In genomic region chr19:3814461-3814860, GRCm38 (mm10) we compare ENCODE assay signal across 15 mouse cellular contexts. TPM values are rescaled to one million over a fixed set of nuclear protein-coding genes. Genes with fewer than 3 reads are reported as not detected.
DNase-seq lines count a peak whose midpoint lies in the region; ATAC-seq lines count a peak whose summit lies in the region.
"Had no signal": no experiment of that assay in that cellular context is flagged by ENCODE, and none has a peak within 500 bp of the region (broad histone marks: within the 10 kb centered on the region; RNA-seq: fewer than 3 reads in every experiment).

No protein-coding gene starts in this region.

- H3K27ac ChIP-seq in heart, embryonic 15.5 days: no peak overlapping the region
- H3K27ac ChIP-seq in forebrain, embryonic 10.5 days: no peak overlapping the region

- peaks cover 36% of the 10 kb centered on the region for H3K36me3 ChIP-seq in heart, embryonic 15.5 days
- H3K36me3 ChIP-seq in forebrain, embryonic 10.5 days (replicated peaks): peaks cover 72% of the 10 kb centered on the region

- H3K4me3 ChIP-seq in heart, embryonic 15.5 days: no peak overlapping the region
- no peak overlapping the region for H3K4me3 ChIP-seq in forebrain, embryonic 10.5 days

- H3K4me2 ChIP-seq in heart, embryonic 15.5 days: no peak overlapping the region
- H3K4me2 ChIP-seq: midbrain, embryonic 11.5 days had no signal

- DNase-seq in gastrocnemius, postnatal 25 days: peak; percentile 15
- DNase-seq in gastrocnemius, postnatal 10 days: no peak
- DNase-seq in urinary bladder, postnatal 14 days (ENCODE audit: low spot score): peak; percentile 43
- DNase-seq in urinary bladder, postnatal 25 days (ENCODE audit: low spot score): no peak
- DNase-seq in forebrain, embryonic 10.5 days (ENCODE audit: extremely low spot score, low spot score): no peak
- no peak for DNase-seq in layer of hippocampus, postnatal 14 days (ENCODE audit: low spot score in 2 of 2)
- DNase-seq: lung, adult 2 months; retina, postnatal 1 day; thymus, postnatal 36 days had no signal

- 0 out of 2 replicates have a peak, but pooled peaks have one; percentile 47 for ATAC-seq in heart, embryonic 15.5 days (replicated peaks; ENCODE audit: insufficient number of reproducible peaks, insufficient read depth, low FRiP score, low read depth)
- no peak for ATAC-seq in frontal cortex, adult (ENCODE audit: low TSS enrichment)
- ATAC-seq: CD4-positive, CD25-positive, alpha-beta regulatory T cell, adult 4 months; intestine, embryonic 16.5 days; Patski had no signal

- H3K9me3 ChIP-seq in heart, embryonic 15.5 days (replicated peaks): no peaks in the 10 kb centered on the region
- no peaks in the 10 kb centered on the region for H3K9me3 ChIP-seq in forebrain, embryonic 10.5 days

- H3K27me3 ChIP-seq in heart, embryonic 15.5 days: no peaks in the 10 kb centered on the region
- no peaks in the 10 kb centered on the region for H3K27me3 ChIP-seq in forebrain, embryonic 10.5 days (ENCODE audit: poor library complexity, severe bottlenecking)
- H3K27me3 ChIP-seq: Patski had no signal

- 67% methylated on average over 10 of the region's 10 CpGs for WGBS in heart, embryonic 15.5 days
- WGBS in forebrain, embryonic 10.5 days: 94% methylated on average over 10 of the region's 10 CpGs

- no peak overlapping the region for H3K9ac ChIP-seq in heart, embryonic 15.5 days

- H3K4me1 ChIP-seq in heart, embryonic 15.5 days (replicated peaks): peaks cover 8% of the 10 kb centered on the region; the same call in 1 of the 2 replicates
- H3K4me1 ChIP-seq in forebrain, embryonic 10.5 days: no peaks in the 10 kb centered on the region

RNA-seq across cellular contexts. Expression of gene Chka, which starts 37.1 kb away (rescaled TPM):
- 1 to 10 TPM; 1.8 to 2.3 TPM for total RNA-seq in gastrocnemius, postnatal 25 days (2021)
- total RNA-seq in gastrocnemius, postnatal 10 days (2021): 1 to 10 TPM; 6.0 to 7.0 TPM
- polyA plus RNA-seq in heart, embryonic 15.5 days (2015; fragmentation: Nextera tagmentation; extraction: Ambion mirVana): 24.9 and 32.0 TPM in 2 replicates
- polyA plus RNA-seq in forebrain, embryonic 10.5 days (2016; fragmentation: Nextera tagmentation; extraction: Ambion mirVana): 52.3 and 54.3 TPM in 2 replicates
- total RNA-seq in layer of hippocampus, postnatal 14 days (2021): 100 to 1,000 TPM in 1 of 2 experiments, 10 to 100 TPM in 1; 98.8 to 100 TPM

RNA-seq across cellular contexts. Expression of gene Kmt5b, which starts 47.2 kb away (rescaled TPM):
- total RNA-seq in gastrocnemius, postnatal 25 days (2021): 10 to 100 TPM; 19.1 to 20.2 TPM
- 10 to 100 TPM; 25.0 to 32.5 TPM for total RNA-seq in gastrocnemius, postnatal 10 days (2021)
- 19.6 and 20.9 TPM in 2 replicates for polyA plus RNA-seq in heart, embryonic 15.5 days (2015; fragmentation: Nextera tagmentation; extraction: Ambion mirVana)
- polyA plus RNA-seq in forebrain, embryonic 10.5 days (2016; fragmentation: Nextera tagmentation; extraction: Ambion mirVana): 29.2 and 29.3 TPM in 2 replicates
- total RNA-seq in layer of hippocampus, postnatal 14 days (2021): 10 to 100 TPM; 59.0 to 61.5 TPM

Comparison
In these comparisons a context has a peak if more than half of its experiments do, and no peak if none do; other contexts are left out.
1. DNase-seq: peak in gastrocnemius, postnatal 25 days (single experiment) and urinary bladder, postnatal 14 days (single experiment); none in gastrocnemius, postnatal 10 days (single experiment), urinary bladder, postnatal 25 days (single experiment), forebrain, embryonic 10.5 days (single experiment) and layer of hippocampus, postnatal 14 days (0 of 2).
2. RNA of gene Chka, which starts 37.1 kb away (total RNA-seq): 98.8 to 100 TPM in layer of hippocampus, postnatal 14 days; 6.0 to 7.0 TPM in gastrocnemius, postnatal 10 days and 1.8 to 2.3 TPM in gastrocnemius, postnatal 25 days; every median in the first group is over 10 times any median in the second.